ENCODE assay signal across 12 mouse cellular contexts in the genomic region with DNA sequence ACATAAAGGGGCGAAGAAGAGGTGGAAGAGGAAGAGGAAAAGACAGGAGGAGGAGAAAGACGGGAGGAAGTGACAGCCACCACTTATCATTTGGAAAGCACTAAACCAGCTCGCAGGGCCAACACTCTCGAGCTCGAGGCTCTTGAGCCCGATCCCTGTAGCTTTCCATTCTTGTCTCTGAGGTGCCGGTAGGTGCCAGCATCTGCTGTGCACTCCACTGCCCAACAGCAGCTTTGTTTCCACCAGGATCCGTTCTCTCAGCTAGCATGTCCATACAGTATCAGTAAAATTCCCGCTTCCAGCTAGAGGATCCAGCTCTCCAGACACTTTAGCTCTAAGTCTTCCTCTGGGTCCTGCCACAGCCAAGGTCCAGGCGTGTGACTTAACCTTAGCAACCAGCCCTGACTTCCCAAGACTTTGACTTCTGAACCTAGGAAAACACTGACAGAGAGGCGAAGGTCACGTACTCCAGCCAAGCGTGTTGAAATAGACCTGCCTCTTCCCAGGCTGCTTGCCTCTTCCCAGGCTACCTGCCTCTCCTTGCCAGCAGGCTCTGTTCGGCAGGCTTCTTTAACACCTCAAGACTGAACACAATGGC. TPM values are rescaled to one million over a fixed set of nuclear protein-coding genes. Genes with fewer than 3 reads are reported as not detected.
A peak's percentile ranks its signal among the peaks of the same experiment; 100 is the strongest.
DNase-seq lines count a peak whose midpoint lies in the region; ATAC-seq and TF ChIP-seq lines count a peak whose summit lies in the region.
"Had no signal": no experiment of that assay in that cellular context is flagged by ENCODE, and none has a peak within 500 bp of the region (broad histone marks: within the 10 kb centered on the region; RNA-seq: fewer than 3 reads in every experiment).

No protein-coding gene starts in this region.

- H3K36me3 ChIP-seq in heart, adult 2 months (ENCODE audit: control insufficient read depth, insufficient read depth, low read length), result no peaks in the 10 kb centered on the region
- no peaks in the 10 kb centered on the region for H3K36me3 ChIP-seq in intestine, embryonic 16.5 days (ENCODE audit: control insufficient read depth, insufficient read depth, low read length)

- TF ChIP-seq POLR2A in heart, adult 2 months (IDR thresholded peaks at IDR 0.05; ENCODE audit: insufficient read depth, low read depth, low read length), result peak; percentile 44; the same call in 1 of the 2 replicates

- peak; percentile 82 for ATAC-seq in intestine, embryonic 16.5 days
- ATAC-seq in megakaryocyte, adult 5-6 weeks (ENCODE audit: poor library complexity, severe bottlenecking), result no peak
- ATAC-seq: forebrain, embryonic 13.5 days had no signal

- H3K27ac ChIP-seq in heart, adult 2 months, result peak overlapping the region; percentile 70
- peak overlapping the region; percentile 60 for H3K27ac ChIP-seq in intestine, embryonic 16.5 days (ENCODE audit: low read length)
- H3K27ac ChIP-seq: forebrain, embryonic 13.5 days; hindbrain, embryonic 14.5 days had no signal

- peak overlapping the region; percentile 26; the same call in 1 of the 2 replicates for H3K4me2 ChIP-seq in intestine, embryonic 16.5 days (ENCODE audit: low read depth, low read length)
- H3K4me2 ChIP-seq: forebrain, embryonic 13.5 days; hindbrain, embryonic 14.5 days; lung, embryonic 14.5 days had no signal

- 41% methylated on average over 14 of the region's 14 CpGs for WGBS in heart, adult 2 months
- WGBS in intestine, embryonic 16.5 days, result 45% methylated on average over 14 of the region's 14 CpGs

- DNase-seq in heart, adult 2 months, result peak in 1 of 2 experiments; percentile 53
- no peak for DNase-seq in heart, postnatal 25 days (ENCODE audit: low spot score)
- peak; percentile 13 for DNase-seq in adrenal gland, postnatal 25 days
- peak; percentile 44 to 67 for DNase-seq in kidney, postnatal 4 days
- DNase-seq in right cerebral cortex, postnatal 4 days, result no peak
- DNase-seq in right cerebral cortex, adult 18-20 months, result no peak
- DNase-seq: lung, embryonic 14.5 days had no signal

- TF ChIP-seq CTCF in heart, adult 2 months (IDR thresholded peaks at IDR 0.05), result no peak

- no peaks in the 10 kb centered on the region for H3K27me3 ChIP-seq in heart, adult 2 months (ENCODE audit: control insufficient read depth, insufficient read depth, low read length)
- no peaks in the 10 kb centered on the region for H3K27me3 ChIP-seq in intestine, embryonic 16.5 days (replicated peaks; ENCODE audit: control insufficient read depth, insufficient read depth, low read length)
- H3K27me3 ChIP-seq: forebrain, embryonic 13.5 days had no signal

- no peaks in the 10 kb centered on the region for H3K79me2 ChIP-seq in heart, adult 2 months (replicated peaks; ENCODE audit: control insufficient read depth, insufficient read depth, low read length)

- no peak for TF ChIP-seq EP300 in heart, adult 2 months (IDR thresholded peaks at IDR 0.05; ENCODE audit: insufficient read depth, low read depth, low read length)

- H3K4me1 ChIP-seq in heart, adult 2 months (ENCODE audit: control insufficient read depth, insufficient read depth, low read length), result peaks cover 2% of the 10 kb centered on the region; the same call in 1 of the 2 replicates
- peaks cover 10% of the 10 kb centered on the region for H3K4me1 ChIP-seq in intestine, embryonic 16.5 days (ENCODE audit: control insufficient read depth, insufficient read depth, low read length)
- H3K4me1 ChIP-seq: forebrain, embryonic 13.5 days had no signal

- intact Hi-C loops in heart, adult 2 months (cut with DNase I), result loop anchor here (2.0 kb wide), 1 partner anchor 105 kb away; no protein-coding TSS in a partner anchor
- intact Hi-C loops in heart, postnatal 25 days (cut with DNase I), result no loop called here

- H3K9ac ChIP-seq in heart, adult 2 months (ENCODE audit: low read depth, low read length), result peak overlapping the region; percentile 14; the same call in 1 of the 2 replicates
- no peak overlapping the region for H3K9ac ChIP-seq in intestine, embryonic 16.5 days (ENCODE audit: low read depth, low read length)
- H3K9ac ChIP-seq: forebrain, embryonic 13.5 days; hindbrain, embryonic 14.5 days; lung, embryonic 14.5 days had no signal

- H3K9me3 ChIP-seq in intestine, embryonic 16.5 days (ENCODE audit: control insufficient read depth, low read length), result no peaks in the 10 kb centered on the region
- H3K9me3 ChIP-seq: forebrain, embryonic 13.5 days had no signal

- 0 out of 2 replicates have a peak overlapping the region, but pooled peaks have one; percentile 4 for H3K4me3 ChIP-seq in heart, adult 2 months
- no peak overlapping the region for H3K4me3 ChIP-seq in intestine, embryonic 16.5 days (ENCODE audit: low read length)
- H3K4me3 ChIP-seq: forebrain, embryonic 13.5 days; myocyte had no signal

RNA-seq across cellular contexts. Expression of a gene that starts 6.4 kb away (rescaled TPM):
- total RNA-seq in heart, adult 2 months (2021), result 10 to 100 TPM; 51.4 to 58.2 TPM
- polyA plus RNA-seq in heart, adult 2 months (2012; rRNA removed), result 22.5 and 29.9 TPM in 2 replicates
- 10 to 100 TPM; 51.2 to 58.0 TPM for total RNA-seq in heart, postnatal 25 days (2021)
- total RNA-seq in adrenal gland, postnatal 25 days (2021), result 28.9 and 34.3 TPM in 2 replicates
- polyA plus RNA-seq in intestine, embryonic 16.5 days (2015; fragmentation: Nextera tagmentation; extraction: Ambion mirVana), result 28.9 and 29.6 TPM in 2 replicates
- 3.9 and 5.2 TPM in 2 replicates for total RNA-seq in megakaryocyte, adult 5-6 weeks (2015)
- total RNA-seq in megakaryocyte, adult 5-6 weeks (2017), result 7.7 and 11.7 TPM in 2 replicates

RNA-seq across cellular contexts. Expression of a gene that starts 25.1 kb away (rescaled TPM):
- 10 to 100 TPM; 10.2 to 13.1 TPM for total RNA-seq in heart, adult 2 months (2021)
- polyA plus RNA-seq in heart, adult 2 months (2012; rRNA removed), result 5.2 and 8.4 TPM in 2 replicates
- 10 to 100 TPM; 11.2 to 12.0 TPM for total RNA-seq in heart, postnatal 25 days (2021)
- total RNA-seq in adrenal gland, postnatal 25 days (2021), result 20.2 and 21.3 TPM in 2 replicates
- 16.1 and 16.6 TPM in 2 replicates for polyA plus RNA-seq in intestine, embryonic 16.5 days (2015; fragmentation: Nextera tagmentation; extraction: Ambion mirVana)
- total RNA-seq in megakaryocyte, adult 5-6 weeks (2015), result 12.1 and 14.6 TPM in 2 replicates
- total RNA-seq in megakaryocyte, adult 5-6 weeks (2017), result 18.6 and 20.2 TPM in 2 replicates

Comparison
In these comparisons a context has a peak if more than half of its experiments do, and no peak if none do; other contexts are left out.
1. DNase-seq: peak in adrenal gland, postnatal 25 days (single experiment) and kidney, postnatal 4 days (2 of 2); none in heart, postnatal 25 days (single experiment), right cerebral cortex, postnatal 4 days (single experiment) and right cerebral cortex, adult 18-20 months (single experiment).